Mouse (Mus musculus) liver, embryonic 11.5 days (tissue): ENCODE results near the gene Ift20. TPM values are rescaled to one million over a fixed set of nuclear protein-coding genes. Genes with fewer than 3 reads are reported as not detected.
"Not testable (repeated sequence)": the region's sequence is repeated elsewhere in the genome, so short reads cannot be mapped to it uniquely, and the experiment has no call there.

ENCODE experiments used
- ATAC-seq: fragments of 200-750 bp; cut with Nextera tagmentation; replicated peaks from 2 replicates; pipeline ENCODE4 v1.8.0; 2017; ENCODE audit warnings: moderate number of reproducible peaks, mild to moderate bottlenecking, moderate TSS enrichment, moderate library complexity; ENCODE audit not compliant: low FRiP score
- DNase-seq: peaks from one replicate; pipeline ENCODE4 v3.0.0-alpha.2; 2017; ENCODE audit warnings: low spot score
- H3K27ac ChIP-seq: fragments of 300-500 bp; sonication (generic); 2 replicates; pipeline ENCODE4 v1.5.1; 2014; ENCODE audit warnings: mild to moderate bottlenecking, low read depth, low read length, control low read depth
- H3K27me3 ChIP-seq: fragments of 300-500 bp; sonication (generic); replicated peaks from 2 replicates; pipeline ENCODE4 v1.6.1; 2014; ENCODE audit warnings: low read length, mixed read lengths; ENCODE audit not compliant: control insufficient read depth, insufficient read depth
- H3K36me3 ChIP-seq: fragments of 300-500 bp; sonication (generic); 2 replicates; pipeline ENCODE4 v1.6.1; 2014; ENCODE audit warnings: mild to moderate bottlenecking, low read length, moderate library complexity, mixed read lengths; ENCODE audit not compliant: control insufficient read depth, insufficient read depth
- H3K4me1 ChIP-seq: fragments of 300-500 bp; sonication (generic); replicated peaks from 2 replicates; pipeline ENCODE4 v1.6.1; 2014; ENCODE audit warnings: low read length, mixed read lengths; ENCODE audit not compliant: control insufficient read depth, insufficient read depth
- H3K4me2 ChIP-seq: fragments of 300-500 bp; sonication (generic); 2 replicates; pipeline ENCODE4 v1.6.1; 2014; ENCODE audit warnings: mild to moderate bottlenecking, control low read depth, moderate library complexity
- H3K4me3 ChIP-seq: fragments of 300-500 bp; sonication (generic); 2 replicates; pipeline ENCODE4 v1.5.1; 2014; ENCODE audit warnings: low read depth, low read length, control low read depth
- H3K9ac ChIP-seq: fragments of 300-500 bp; sonication (generic); 2 replicates; pipeline ENCODE4 v1.6.1; 2014; ENCODE audit warnings: low read depth, low read length, control low read depth
- H3K9me3 ChIP-seq: fragments of 300-500 bp; sonication (generic); 2 replicates; pipeline ENCODE4 v1.6.1; 2016; ENCODE audit warnings: low read length, inconsistent platforms, mixed read lengths; ENCODE audit not compliant: control insufficient read depth
- WGBS: fragments of 180-500 bp; shearing (Covaris S2); extraction: QIAGEN DNeasy Blood & Tissue Kit; methylation state at CpG from one replicate; pipeline ENCODE4 v1.1.7; 2014; 5-methylcytosine and 5-hydroxymethylcytosine counted together
- polyA plus RNA-seq: library from polyadenylated mRNA; unstranded; fragments of >200 nt; fragmentation: Nextera tagmentation; extraction: Ambion mirVana; gene quantifications from 2 replicates; pipeline ENCODE4 v1.2.1, GENCODE M21; 2014

The Ift20 gene
- polyA plus RNA-seq, 1 experiment from 2014 or later: 114 TPM

GRCm38 (mm10) chr11:78566775-78567174, 30.6 kb downstream of the Ift20 start:
- DNase-seq: no peak
- no peak for ATAC-seq
- Histone ChIP-seq H3K9ac (no peak overlapping the region), H3K9me3 (no peaks in the 10 kb centered on the region), H3K27me3 (no peaks in the 10 kb centered on the region), H3K27ac (peak overlapping the region; percentile 25), H3K4me2 (no peak overlapping the region; the same call in 1 of the 2 replicates), H3K36me3 (peaks cover 7% of the 10 kb centered on the region; the same call in 1 of the 2 replicates), H3K4me3 (no peak overlapping the region), H3K4me1 (peaks cover 7% of the 10 kb centered on the region)
- WGBS: 34% methylated on average over 6 of the region's 6 CpGs

GRCm38 (mm10) chr11:78567614-78568013, 31.5 kb downstream of the Ift20 start:
- Histone ChIP-seq H3K36me3 (peaks cover 11% of the 10 kb centered on the region; the same call in 1 of the 2 replicates), H3K4me3 (no peak overlapping the region), H3K27ac (no peak overlapping the region), H3K4me1 (peaks cover 7% of the 10 kb centered on the region), H3K9ac (no peak overlapping the region), H3K9me3 (no peaks in the 10 kb centered on the region), H3K4me2 (no peak overlapping the region), H3K27me3 (no peaks in the 10 kb centered on the region)
- DNase-seq (no peak), ATAC-seq (no peak)
- 89% methylated on average over 6 of the region's 6 CpGs for WGBS

GRCm38 (mm10) chr11:78568827-78569226, 32.7 kb downstream of the Ift20 start:
- Histone ChIP-seq H3K36me3 (peaks cover 15% of the 10 kb centered on the region; the same call in 1 of the 2 replicates), H3K4me1 (peaks cover 7% of the 10 kb centered on the region)
- 91% methylated on average over 10 of the region's 10 CpGs for WGBS

GRCm38 (mm10) chr11:78569806-78570205, 33.6 kb downstream of the Ift20 start:
- no peak overlapping the region for H3K4me2 ChIP-seq
- peaks cover 10% of the 10 kb centered on the region for H3K4me1 ChIP-seq
- no peaks in the 10 kb centered on the region for H3K9me3 ChIP-seq
- no peak for DNase-seq
- ATAC-seq: no peak
- peaks cover 17% of the 10 kb centered on the region; the same call in 1 of the 2 replicates for H3K36me3 ChIP-seq
- WGBS: 49% methylated on average over 3 of the region's 3 CpGs
- peak overlapping the region; percentile 58 for H3K27ac ChIP-seq
- no peak overlapping the region for H3K4me3 ChIP-seq
- H3K27me3 ChIP-seq: no peaks in the 10 kb centered on the region
- H3K9ac ChIP-seq: no peak overlapping the region

More at GRCm38 (mm10) chr11:78568827-78569226, 32.7 kb downstream of the Ift20 start:
- Histone ChIP-seq H3K4me2 (no peak overlapping the region), H3K4me3 (no peak overlapping the region), H3K9ac (no peak overlapping the region), H3K27ac (no peak overlapping the region), H3K9me3 (no peaks in the 10 kb centered on the region), H3K27me3 (no peaks in the 10 kb centered on the region)
- DNase-seq (no peak), ATAC-seq (no peak)

GRCm38 (mm10) chr11:78571441-78571840, 35.3 kb downstream of the Ift20 start:
- Histone ChIP-seq H3K4me3 (no peak overlapping the region), H3K4me2 (no peak overlapping the region), H3K27ac (no peak overlapping the region), H3K9me3 (no peaks in the 10 kb centered on the region), H3K4me1 (peaks cover 9% of the 10 kb centered on the region), H3K27me3 (no peaks in the 10 kb centered on the region), H3K9ac (no peak overlapping the region), H3K36me3 (peaks cover 17% of the 10 kb centered on the region; the same call in 1 of the 2 replicates)
- DNase-seq (no peak), ATAC-seq (no peak)
- 94% methylated on average over 8 of the region's 8 CpGs for WGBS

GRCm38 (mm10) chr11:78571854-78572253, 35.7 kb downstream of the Ift20 start:
- Histone ChIP-seq H3K27me3 (no peaks in the 10 kb centered on the region), H3K4me2 (no peak overlapping the region), H3K4me3 (no peak overlapping the region), H3K36me3 (peaks cover 17% of the 10 kb centered on the region; the same call in 1 of the 2 replicates), H3K9ac (no peak overlapping the region), H3K4me1 (peaks cover 5% of the 10 kb centered on the region), H3K27ac (no peak overlapping the region), H3K9me3 (no peaks in the 10 kb centered on the region)
- WGBS: 75% methylated on average over 6 of the region's 6 CpGs
- no peak for DNase-seq
- no peak for ATAC-seq

- not testable (repeated sequence) for H3K4me1 ChIP-seq, H3K27me3 ChIP-seq, H3K9me3 ChIP-seq, DNase-seq, H3K9ac ChIP-seq, ATAC-seq, H3K4me2 ChIP-seq, H3K27ac ChIP-seq, H3K4me3 ChIP-seq
- 93% methylated on average over 3 of the region's 4 CpGs for WGBS
- peaks cover 16% of the 10 kb centered on the region; the same call in 1 of the 2 replicates for H3K36me3 ChIP-seq
These were observed 37.9 kb downstream of the Ift20 start for GRCm38 (mm10) chr11:78574031-78574430.

- Histone ChIP-seq H3K27ac (no peak overlapping the region), H3K27me3 (no peaks in the 10 kb centered on the region), H3K9me3 (no peaks in the 10 kb centered on the region), H3K4me2 (no peak overlapping the region), H3K4me3 (no peak overlapping the region), H3K36me3 (peaks cover 16% of the 10 kb centered on the region; the same call in 1 of the 2 replicates), H3K9ac (no peak overlapping the region), H3K4me1 (peaks cover 3% of the 10 kb centered on the region; the same call in 1 of the 2 replicates)
- WGBS: 79% methylated on average over 3 of the region's 3 CpGs
- ATAC-seq (no peak), DNase-seq (no peak)
These were observed 38.4 kb downstream of the Ift20 start for GRCm38 (mm10) chr11:78574536-78574935.

- no peak overlapping the region for H3K9ac ChIP-seq
- H3K36me3 ChIP-seq: peaks cover 16% of the 10 kb centered on the region; the same call in 1 of the 2 replicates
- DNase-seq (no peak), ATAC-seq (no peak)
- no peak overlapping the region for H3K27ac ChIP-seq
- no peaks in the 10 kb centered on the region for H3K27me3 ChIP-seq
- H3K4me3 ChIP-seq: no peak overlapping the region
- 60% methylated on average over 2 of the region's 2 CpGs for WGBS
- H3K9me3 ChIP-seq: no peaks in the 10 kb centered on the region
- peaks cover 3% of the 10 kb centered on the region; the same call in 1 of the 2 replicates for H3K4me1 ChIP-seq
- no peak overlapping the region for H3K4me2 ChIP-seq
These were observed 38.8 kb downstream of the Ift20 start for GRCm38 (mm10) chr11:78574975-78575374.
